Mouse (Mus musculus): Measurements from ENCODE around the gene Mmd2.

- TF ChIP-seq KAT2A (IDR thresholded peaks at IDR 0.05; ENCODE audit: insufficient replicate concordance, low read length): no peak
- no peak for TF ChIP-seq CTCF (conservative IDR thresholded peaks at IDR 0.05 in 1 of 2, IDR thresholded peaks at IDR 0.05 in 1 of 2; ENCODE audit: low read depth in 2 of 2, low read length in 2 of 2)
- TF ChIP-seq POLR2A (IDR thresholded peaks at IDR 0.05; ENCODE audit: low read depth, low read length): no peak
Measured at GRCm38 (mm10) chr5:142608259-142608988, at the start of gene Mmd2.
